Mouse (Mus musculus): Measurements from ENCODE around the gene Sim2.
A peak's percentile ranks its signal among the peaks of the same experiment; 100 is the strongest.

Sim2 gene

GRCm38 (mm10) chr16:94164236-94164635 lies 79.5 kb downstream of the Sim2 start:
- ATAC-seq (ENCODE audit: low TSS enrichment) = no peak

DNA sequence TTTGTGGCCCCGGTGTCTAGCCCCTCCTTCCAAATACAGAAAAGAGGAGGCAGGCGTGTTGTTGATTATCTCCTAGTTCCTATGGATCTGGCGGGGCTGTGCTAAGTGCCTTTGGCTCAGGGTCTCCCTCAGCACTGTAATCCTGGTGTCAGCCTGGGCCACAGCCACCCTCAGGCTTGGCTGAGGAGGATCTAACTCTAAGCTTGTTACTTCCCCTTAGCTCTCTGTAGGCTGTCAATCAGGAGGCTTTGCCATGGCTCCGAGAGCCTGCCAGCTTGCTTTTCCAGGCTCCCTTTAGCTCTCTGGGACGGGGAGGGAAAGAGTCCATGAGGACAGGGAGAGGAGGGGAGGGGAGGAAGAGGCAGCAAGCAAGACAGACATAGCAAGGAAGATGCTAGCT lies 80.2 kb downstream of the Sim2 start:
- ATAC-seq (ENCODE audit: low TSS enrichment) = peak; percentile 55; the same call in 1 of the 2 replicates

DNA sequence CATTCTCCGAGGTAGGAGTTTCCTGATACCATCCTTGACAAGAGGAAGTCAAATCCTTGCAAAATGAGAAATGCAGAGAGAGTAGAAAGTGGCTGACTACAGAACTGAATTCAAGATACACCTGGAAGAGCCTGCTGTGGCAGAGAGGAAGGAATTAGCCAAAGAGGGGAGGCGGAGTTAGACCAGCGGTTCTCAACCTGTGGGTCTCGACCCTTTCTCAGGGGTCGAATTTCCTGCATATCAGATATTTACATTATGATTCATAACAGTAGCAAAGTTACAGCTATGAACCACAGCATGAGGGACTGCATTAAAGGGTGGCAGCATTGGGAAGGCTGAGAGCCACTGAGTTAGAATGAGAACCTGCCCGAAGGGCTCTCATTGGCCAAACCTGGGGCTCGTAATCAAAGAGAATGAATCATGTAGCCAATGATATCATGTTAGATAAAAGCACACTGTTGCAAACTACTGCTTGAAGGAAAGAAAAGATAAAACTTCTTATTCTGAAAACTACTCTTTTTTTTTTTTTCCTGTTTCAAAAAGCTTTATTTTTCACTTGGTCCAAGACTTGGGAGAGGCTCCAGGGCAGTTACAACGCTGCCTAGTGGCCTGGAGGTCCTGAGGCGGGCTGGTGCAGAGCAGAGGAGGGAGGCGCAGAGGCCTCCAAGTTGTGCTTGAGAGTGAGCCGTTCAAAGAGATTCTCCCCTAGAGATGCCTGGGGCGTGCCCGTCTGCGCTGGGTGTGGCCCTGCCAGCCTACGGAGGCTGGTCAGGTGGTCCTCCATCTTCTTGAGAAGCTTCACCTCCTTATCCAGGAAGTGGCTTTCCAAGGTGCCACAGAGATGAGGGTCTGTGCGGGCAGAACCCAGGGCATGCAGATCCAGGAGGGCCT lies 84.2 kb downstream of the Sim2 start:
- ATAC-seq (ENCODE audit: low TSS enrichment) = no peak

GRCm38 (mm10) chr16:94170218-94170617 lies 85.5 kb downstream of the Sim2 start:
- ATAC-seq (ENCODE audit: low TSS enrichment) = no peak

GRCm38 (mm10) chr16:94173361-94173760 lies 88.6 kb downstream of the Sim2 start:
- ATAC-seq (ENCODE audit: low TSS enrichment) = no peak

- no peak for ATAC-seq (ENCODE audit: low TSS enrichment)
These were observed 90.7 kb downstream of the Sim2 start for GRCm38 (mm10) chr16:94175366-94175986.
